Mouse (Mus musculus) midbrain, postnatal 0 days (tissue): Measurements from ENCODE around the gene Ogfod1. TPM values are rescaled to one million over a fixed set of nuclear protein-coding genes. Genes with fewer than 3 reads are reported as not detected.
A peak's percentile ranks its signal among the peaks of the same experiment; 100 is the strongest.

Experiments
- ATAC-seq: fragments of 200-750 bp; cut with Nextera tagmentation; 2 replicates; pipeline ENCODE4 v1.8.0; 2017; ENCODE audit warnings: moderate number of reproducible peaks, mild to moderate bottlenecking, moderate TSS enrichment, moderate library complexity; ENCODE audit not compliant: low FRiP score
- DNase-seq: peaks from one replicate; pipeline ENCODE4 v3.0.0-alpha.2; 2015; ENCODE audit warnings: low spot score
- H3K27ac ChIP-seq: fragments of 300-500 bp; sonication (generic); 2 replicates; pipeline ENCODE4 v1.5.1; 2014; ENCODE audit warnings: low read depth, mild to moderate bottlenecking, low read length, mixed read lengths
- H3K27me3 ChIP-seq: fragments of 300-500 bp; sonication (generic); 2 replicates; pipeline ENCODE4 v1.6.1; 2014; ENCODE audit warnings: low read length, control low read depth, mixed read lengths; ENCODE audit not compliant: insufficient read depth
- H3K36me3 ChIP-seq: fragments of 300-500 bp; sonication (generic); 2 replicates; pipeline ENCODE4 v1.6.1; 2014; ENCODE audit warnings: low read length, control low read depth, mixed read lengths; ENCODE audit not compliant: insufficient read depth
- H3K4me1 ChIP-seq: fragments of 300-500 bp; sonication (generic); 2 replicates; pipeline ENCODE4 v1.6.1; 2014; ENCODE audit warnings: mild to moderate bottlenecking, control low read depth, antibody characterized with exemption, low read length, mixed read lengths; ENCODE audit not compliant: insufficient read depth
- H3K4me2 ChIP-seq: fragments of 300-500 bp; sonication (generic); 2 replicates; pipeline ENCODE4 v1.6.1; 2014; ENCODE audit warnings: low read depth, mild to moderate bottlenecking, low read length, mixed read lengths; ENCODE audit not compliant: poor library complexity, severe bottlenecking
- H3K4me3 ChIP-seq: fragments of 300-500 bp; sonication (generic); 2 replicates; pipeline ENCODE4 v1.5.1; 2014; ENCODE audit warnings: low read depth, mild to moderate bottlenecking, low read length, moderate library complexity
- H3K9ac ChIP-seq: fragments of 300-500 bp; sonication (generic); replicated peaks from 2 replicates; pipeline ENCODE4 v1.6.1; 2014; ENCODE audit warnings: mild to moderate bottlenecking, low read length, moderate library complexity, mixed read lengths; ENCODE audit not compliant: poor library complexity, severe bottlenecking
- H3K9me3 ChIP-seq: fragments of 300-500 bp; sonication (generic); 2 replicates; pipeline ENCODE4 v1.6.1; 2016; ENCODE audit warnings: low read length, control low read depth
- CTCF ChIP-seq: IDR thresholded peaks from 2 replicates; pipeline ENCODE4 v1.5.1; 2016; ENCODE audit warnings: antibody characterized with exemption, mild to moderate bottlenecking
- whole genome bisulfite sequencing: fragments of 180-500 bp; shearing (Covaris S2); extraction: QIAGEN DNeasy Blood & Tissue Kit; methylation state at CpG from one replicate; pipeline ENCODE4 v1.1.7; 2014; 5-methylcytosine and 5-hydroxymethylcytosine counted together
- polyA plus RNA-seq: library from polyadenylated mRNA; unstranded; fragments of >200 nt; fragmentation: Nextera tagmentation; extraction: Ambion mirVana; gene quantifications from 2 replicates; pipeline ENCODE4 v1.2.1, GENCODE M21; 2015
- total RNA-seq: library from RNA; depleted of rRNA; stranded (reverse); fragments of >200 nt; gene quantifications from 2 replicates; pipeline ENCODE4 v1.2.3, GENCODE M21; 2014; rRNA removed

Ogfod1 gene
- total and polyA plus RNA-seq, 2 experiments from 2014 or later, result 8.9 to 20.1 TPM

GRCm38 (mm10) chr8:94107871-94108270 lies 70.9 kb downstream of the Ogfod1 start:
- DNase-seq (peak; percentile 1), ATAC-seq (no peak)
- no peaks in the 10 kb centered on the region for H3K9me3 ChIP-seq
- no peak overlapping the region for H3K4me3 ChIP-seq
- WGBS, result 85% methylated on average over 3 of the region's 3 CpGs
- H3K4me1 ChIP-seq, result no peaks in the 10 kb centered on the region
- H3K27ac ChIP-seq, result no peak overlapping the region
- no peak overlapping the region for H3K9ac ChIP-seq
- no peaks in the 10 kb centered on the region for H3K36me3 ChIP-seq
- no peak overlapping the region for H3K4me2 ChIP-seq
- H3K27me3 ChIP-seq, result no peaks in the 10 kb centered on the region
- TF ChIP-seq CTCF, result no peak

GRCm38 (mm10) chr8:94109396-94109795 lies 72.4 kb downstream of the Ogfod1 start:
- no peak for TF ChIP-seq CTCF
- Histone ChIP-seq H3K4me1 (no peaks in the 10 kb centered on the region), H3K27me3 (no peaks in the 10 kb centered on the region), H3K27ac (no peak overlapping the region), H3K4me3 (no peak overlapping the region), H3K36me3 (no peaks in the 10 kb centered on the region), H3K4me2 (no peak overlapping the region), H3K9me3 (no peaks in the 10 kb centered on the region), H3K9ac (no peak overlapping the region)
- ATAC-seq (no peak), DNase-seq (no peak)
- 80% methylated on average over 6 of the region's 6 CpGs for WGBS

- H3K36me3 ChIP-seq, result no peaks in the 10 kb centered on the region
- no peak overlapping the region for H3K4me2 ChIP-seq
- peak; percentile 28 for TF ChIP-seq CTCF
- H3K9me3 ChIP-seq, result no peaks in the 10 kb centered on the region
- no peak overlapping the region for H3K9ac ChIP-seq
- H3K4me3 ChIP-seq, result no peak overlapping the region
- ATAC-seq, result no peak
- 80% methylated on average over 5 of the region's 5 CpGs for WGBS
- no peaks in the 10 kb centered on the region for H3K27me3 ChIP-seq
- H3K27ac ChIP-seq, result no peak overlapping the region
- H3K4me1 ChIP-seq, result no peaks in the 10 kb centered on the region
- no peak for DNase-seq
Measured at GRCm38 (mm10) chr8:94109835-94110234, 72.8 kb downstream of the Ogfod1 start.

GRCm38 (mm10) chr8:94110526-94111177 lies 73.7 kb downstream of the Ogfod1 start:
- WGBS, result 60% methylated on average over 6 of the region's 6 CpGs
- no peak for TF ChIP-seq CTCF
- DNase-seq (no peak), ATAC-seq (no peak)
- H3K9me3 ChIP-seq, result no peaks in the 10 kb centered on the region
- no peaks in the 10 kb centered on the region for H3K27me3 ChIP-seq
- no peak overlapping the region for H3K27ac ChIP-seq
- H3K9ac ChIP-seq, result no peak overlapping the region
- no peak overlapping the region for H3K4me2 ChIP-seq
- H3K36me3 ChIP-seq, result no peaks in the 10 kb centered on the region
- H3K4me3 ChIP-seq, result no peak overlapping the region
- no peaks in the 10 kb centered on the region for H3K4me1 ChIP-seq

GRCm38 (mm10) chr8:94113435-94113834 lies 76.4 kb downstream of the Ogfod1 start:
- TF ChIP-seq CTCF, result no peak
- H3K4me1 ChIP-seq, result no peaks in the 10 kb centered on the region
- H3K9me3 ChIP-seq, result no peaks in the 10 kb centered on the region
- WGBS, result 35% methylated on average over 1 of the region's 1 CpGs
- H3K4me3 ChIP-seq, result no peak overlapping the region
- ATAC-seq (no peak), DNase-seq (no peak)
- H3K27me3 ChIP-seq, result no peaks in the 10 kb centered on the region
- H3K4me2 ChIP-seq, result no peak overlapping the region
- no peak overlapping the region for H3K27ac ChIP-seq
- no peak overlapping the region for H3K9ac ChIP-seq
- H3K36me3 ChIP-seq, result no peaks in the 10 kb centered on the region

GRCm38 (mm10) chr8:94113972-94114371 lies 77.0 kb downstream of the Ogfod1 start:
- DNase-seq, result no peak
- no peak overlapping the region for H3K9ac ChIP-seq
- no peak overlapping the region for H3K4me2 ChIP-seq
- H3K4me1 ChIP-seq, result no peaks in the 10 kb centered on the region
- no peaks in the 10 kb centered on the region for H3K36me3 ChIP-seq
- H3K27ac ChIP-seq, result no peak overlapping the region
- TF ChIP-seq CTCF, result no peak
- ATAC-seq, result no peak
- 78% methylated on average over 2 of the region's 2 CpGs for WGBS
- H3K4me3 ChIP-seq, result no peak overlapping the region
- no peaks in the 10 kb centered on the region for H3K27me3 ChIP-seq
- H3K9me3 ChIP-seq, result no peaks in the 10 kb centered on the region

Other genes with a start within 250 kb of the Ogfod1 start
- 363 and 375 TPM in 2 replicates for gene Gnao1, start 227.2 kb upstream of the Ogfod1 start, total RNA-seq
- 301 and 312 TPM in 2 replicates for gene Gnao1, start 227.2 kb upstream of the Ogfod1 start, polyA plus RNA-seq
- gene Amfr, start 24.4 kb upstream of the Ogfod1 start, total RNA-seq, result 214 and 227 TPM in 2 replicates
- gene Amfr, start 24.4 kb upstream of the Ogfod1 start, polyA plus RNA-seq, result 80.4 and 84.8 TPM in 2 replicates
- 61.5 and 82.5 TPM in 2 replicates for gene Nudt21, start 167 bp upstream of the Ogfod1 start, total RNA-seq
- gene Nudt21, start 167 bp upstream of the Ogfod1 start, polyA plus RNA-seq, result 90.1 and 92.3 TPM in 2 replicates
- 20.7 and 27.6 TPM in 2 replicates for gene Bbs2, start 61.7 kb downstream of the Ogfod1 start, total RNA-seq
- 16.2 and 17.5 TPM in 2 replicates for gene Bbs2, start 61.7 kb downstream of the Ogfod1 start, polyA plus RNA-seq
- not detected in 2 replicates for gene Mt4, start 100.0 kb downstream of the Ogfod1 start, total RNA-seq
- not detected in 2 replicates for gene Mt4, start 100.0 kb downstream of the Ogfod1 start, polyA plus RNA-seq
- gene Mt3, start 115.4 kb downstream of the Ogfod1 start, total RNA-seq, result 571 and 599 TPM in 2 replicates
- gene Mt3, start 115.4 kb downstream of the Ogfod1 start, polyA plus RNA-seq, result 314 and 354 TPM in 2 replicates
- gene Mt2, start 135.5 kb downstream of the Ogfod1 start, total RNA-seq, result 57.7 and 131 TPM in 2 replicates
- gene Mt2, start 135.5 kb downstream of the Ogfod1 start, polyA plus RNA-seq, result 92.3 and 101 TPM in 2 replicates
- gene Mt1, start 141.9 kb downstream of the Ogfod1 start, total RNA-seq, result 460 and 504 TPM in 2 replicates
- 387 and 420 TPM in 2 replicates for gene Mt1, start 141.9 kb downstream of the Ogfod1 start, polyA plus RNA-seq
- gene Nup93, start 177.4 kb downstream of the Ogfod1 start, total RNA-seq, result 47.9 and 65.3 TPM in 2 replicates
- gene Nup93, start 177.4 kb downstream of the Ogfod1 start, polyA plus RNA-seq, result 38.4 and 39.9 TPM in 2 replicates